Mouse (Mus musculus) cerebellum, adult 11-12 months (tissue): Measurements from ENCODE around the gene Hist1h4d.
"Not testable (repeated sequence)": the region's sequence is repeated elsewhere in the genome, so short reads cannot be mapped to it uniquely, and the experiment has no call there.

ENCODE experiments used
- DNase-seq: peaks from one replicate; pipeline ENCODE4 v3.0.0; 2022

The Hist1h4d gene

DNA sequence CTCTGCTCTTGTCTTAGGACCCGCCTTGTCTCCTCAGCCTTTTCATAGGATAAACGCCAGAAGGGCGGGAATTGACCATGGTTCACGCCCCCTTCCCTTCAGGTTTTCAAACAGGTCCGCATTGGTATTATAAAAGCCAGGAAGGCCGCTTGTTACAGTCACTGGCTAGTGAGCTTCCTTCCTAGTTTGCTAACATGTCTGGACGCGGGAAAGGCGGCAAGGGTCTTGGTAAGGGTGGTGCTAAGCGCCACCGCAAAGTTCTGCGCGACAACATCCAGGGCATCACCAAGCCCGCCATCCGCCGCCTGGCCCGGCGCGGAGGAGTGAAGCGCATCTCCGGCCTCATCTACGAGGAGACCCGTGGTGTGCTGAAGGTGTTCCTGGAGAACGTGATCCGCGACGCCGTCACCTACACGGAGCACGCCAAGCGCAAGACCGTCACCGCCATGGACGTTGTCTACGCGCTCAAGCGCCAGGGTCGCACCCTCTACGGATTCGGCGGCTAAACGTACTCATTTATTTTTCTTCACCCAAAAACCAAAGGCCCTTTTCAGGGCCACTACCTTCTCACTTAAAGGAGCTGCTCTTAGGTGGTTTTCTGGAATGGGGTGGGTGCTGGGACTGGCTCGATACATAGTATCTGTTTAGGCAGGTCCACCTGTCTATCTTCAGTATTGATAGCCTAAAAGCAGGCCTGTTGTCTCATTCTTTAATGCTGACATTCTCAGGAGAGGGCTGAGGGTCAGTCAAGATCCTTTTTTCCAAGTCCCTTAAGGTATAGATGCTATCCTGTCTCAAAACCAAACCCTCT, at the start of gene Hist1h4d:
Hist1h4d (plus strand) TSS at position 191 of the 811 bp plus-strand sequence.
- DNase-seq: peak; percentile 96

DNA sequence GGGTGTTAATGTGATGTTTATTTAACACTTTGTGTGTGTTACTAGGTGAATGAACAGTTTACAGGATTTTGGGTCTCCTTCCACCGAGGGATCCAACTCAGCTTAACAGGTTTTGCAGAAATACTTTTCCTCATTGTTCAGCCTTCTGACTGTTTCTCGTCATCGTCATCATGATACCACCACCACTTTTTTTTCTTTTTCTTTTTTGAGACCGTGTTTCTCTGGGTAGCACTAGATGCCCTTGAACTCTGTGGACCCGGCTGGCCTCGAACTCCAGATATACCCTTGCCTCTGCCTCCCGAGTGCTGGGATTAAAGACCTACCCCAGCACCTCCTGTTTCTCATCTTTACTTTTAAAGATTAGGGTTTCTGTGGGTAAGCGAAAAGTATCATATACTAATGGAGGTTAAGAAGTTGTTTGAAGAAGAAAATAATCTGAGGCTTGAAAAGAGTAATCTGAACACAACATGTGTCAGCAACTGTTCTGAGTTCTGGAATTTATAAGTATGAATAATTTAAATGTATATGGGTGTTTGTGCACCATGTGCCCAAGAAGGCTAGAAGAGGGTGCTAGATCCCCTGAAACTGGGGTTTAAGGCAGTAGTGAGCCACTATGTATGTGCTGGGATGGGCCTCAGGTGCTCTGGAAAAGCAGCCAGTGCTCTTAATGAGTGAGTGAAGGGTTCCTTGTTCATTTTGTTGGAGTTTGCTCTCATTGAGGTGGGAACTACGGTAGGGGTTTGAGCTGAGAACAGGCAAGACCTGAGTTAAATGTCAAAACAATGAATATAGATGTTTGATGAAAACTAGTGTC, 48.9 kb upstream of the Hist1h4d start:
- DNase-seq: no peak

DNA sequence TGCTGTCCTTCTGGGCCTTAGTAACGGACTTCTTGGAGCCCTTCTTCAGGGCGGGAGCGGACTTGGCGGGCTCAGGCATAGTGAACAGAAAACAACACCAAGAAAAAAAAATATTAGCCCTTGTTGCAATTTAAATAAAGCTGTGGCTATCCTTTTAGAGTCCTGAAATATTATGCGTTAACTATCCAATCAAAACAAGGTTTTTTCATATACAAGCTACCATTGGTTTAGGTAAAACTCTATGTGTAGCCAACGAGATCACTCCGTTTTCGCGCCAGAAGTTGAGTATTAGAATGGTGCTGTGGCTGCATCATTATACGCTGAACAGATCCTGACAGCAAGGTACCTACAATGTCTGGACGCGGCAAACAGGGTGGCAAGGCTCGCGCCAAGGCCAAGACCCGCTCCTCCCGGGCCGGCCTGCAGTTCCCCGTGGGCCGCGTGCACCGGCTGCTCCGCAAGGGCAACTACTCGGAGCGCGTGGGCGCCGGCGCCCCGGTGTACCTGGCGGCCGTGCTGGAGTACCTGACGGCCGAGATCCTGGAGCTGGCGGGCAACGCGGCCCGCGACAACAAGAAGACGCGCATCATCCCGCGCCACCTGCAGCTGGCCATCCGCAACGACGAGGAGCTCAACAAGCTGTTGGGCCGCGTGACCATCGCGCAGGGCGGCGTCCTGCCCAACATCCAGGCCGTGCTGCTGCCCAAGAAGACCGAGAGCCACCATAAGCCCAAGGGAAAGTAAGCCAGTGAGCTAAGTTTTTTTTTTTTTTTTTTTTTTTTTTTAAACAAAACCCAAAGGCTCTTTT, 47.6 kb upstream of the Hist1h4d start, which contains the start of gene Hist1h2af:
Hist1h2af (plus strand) TSS at position 347 of the 808 bp plus-strand sequence.
- DNase-seq: peak; percentile 76

DNA sequence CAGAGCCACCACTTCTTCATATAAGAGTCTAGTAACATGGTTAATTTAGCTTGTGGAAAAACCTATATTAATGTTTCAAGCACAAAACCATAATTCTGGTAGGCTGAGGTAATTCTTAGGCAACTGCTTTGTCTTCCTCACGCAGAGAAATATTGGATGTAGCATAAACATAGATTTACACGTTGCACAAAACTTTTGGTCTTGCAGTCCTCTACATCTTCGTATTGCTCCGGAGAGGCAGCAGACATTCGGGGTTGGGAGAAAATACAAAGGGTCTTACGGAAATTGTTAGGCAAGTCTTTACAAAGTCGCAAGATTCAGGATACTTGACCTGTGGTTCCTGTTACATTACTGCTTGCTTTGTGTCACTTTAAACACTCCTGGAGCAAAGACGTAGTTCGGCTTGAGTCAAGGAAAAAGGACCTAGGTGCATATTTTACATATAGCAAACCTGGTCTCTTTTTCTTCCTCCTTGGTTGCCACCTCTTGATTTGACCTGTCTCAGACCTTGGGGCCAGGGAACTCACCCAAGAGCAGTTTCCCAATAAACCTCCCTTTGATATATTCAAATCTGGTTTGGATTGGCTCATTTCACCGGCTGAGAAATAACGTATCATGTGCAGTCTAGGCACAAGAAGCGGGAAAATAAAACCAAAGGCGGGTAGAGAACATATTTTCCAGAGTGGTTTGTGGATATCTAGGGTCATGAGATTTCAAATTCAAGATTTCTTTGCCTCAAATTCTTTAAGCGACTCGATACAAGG, 46.8 kb upstream of the Hist1h4d start:
- DNase-seq: no peak

DNA sequence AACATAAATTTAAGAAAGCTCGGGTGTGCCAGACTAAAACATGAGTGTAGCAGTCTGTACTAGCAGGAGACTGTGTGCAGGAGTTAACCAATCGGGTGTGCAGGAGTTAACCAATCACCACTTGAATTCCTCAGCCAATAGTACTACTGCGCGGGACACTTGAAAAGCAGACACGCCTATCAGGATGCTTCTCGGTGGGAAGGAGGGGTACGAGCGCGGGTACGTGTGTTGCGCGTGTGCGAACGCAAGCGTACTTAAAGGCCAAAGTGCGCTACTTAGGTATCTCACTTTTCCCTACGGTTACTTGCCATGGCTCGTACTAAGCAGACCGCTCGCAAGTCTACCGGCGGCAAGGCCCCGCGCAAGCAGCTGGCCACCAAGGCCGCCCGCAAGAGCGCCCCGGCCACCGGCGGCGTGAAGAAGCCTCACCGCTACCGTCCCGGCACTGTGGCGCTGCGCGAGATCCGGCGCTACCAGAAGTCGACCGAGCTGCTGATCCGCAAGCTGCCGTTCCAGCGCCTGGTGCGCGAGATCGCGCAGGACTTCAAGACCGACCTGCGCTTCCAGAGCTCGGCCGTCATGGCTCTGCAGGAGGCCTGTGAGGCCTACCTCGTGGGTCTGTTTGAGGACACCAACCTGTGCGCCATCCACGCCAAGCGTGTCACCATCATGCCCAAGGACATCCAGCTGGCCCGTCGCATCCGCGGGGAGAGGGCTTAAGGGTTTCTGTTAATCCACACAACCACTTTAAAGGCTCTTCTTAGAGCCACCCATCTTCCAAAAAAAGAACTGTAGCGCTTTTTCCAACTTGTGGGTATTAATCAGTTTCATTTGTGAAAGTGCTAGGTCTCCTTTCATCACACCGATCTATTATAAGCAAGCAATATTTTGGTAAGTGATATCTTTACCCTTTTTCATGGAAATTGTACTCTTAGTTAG, 46.0 kb upstream of the Hist1h4d start, which contains the start of gene Hist1h3g:
Hist1h3g (plus strand) TSS at position 286 of the 939 bp plus-strand sequence.
- DNase-seq: peak; percentile 84

DNA sequence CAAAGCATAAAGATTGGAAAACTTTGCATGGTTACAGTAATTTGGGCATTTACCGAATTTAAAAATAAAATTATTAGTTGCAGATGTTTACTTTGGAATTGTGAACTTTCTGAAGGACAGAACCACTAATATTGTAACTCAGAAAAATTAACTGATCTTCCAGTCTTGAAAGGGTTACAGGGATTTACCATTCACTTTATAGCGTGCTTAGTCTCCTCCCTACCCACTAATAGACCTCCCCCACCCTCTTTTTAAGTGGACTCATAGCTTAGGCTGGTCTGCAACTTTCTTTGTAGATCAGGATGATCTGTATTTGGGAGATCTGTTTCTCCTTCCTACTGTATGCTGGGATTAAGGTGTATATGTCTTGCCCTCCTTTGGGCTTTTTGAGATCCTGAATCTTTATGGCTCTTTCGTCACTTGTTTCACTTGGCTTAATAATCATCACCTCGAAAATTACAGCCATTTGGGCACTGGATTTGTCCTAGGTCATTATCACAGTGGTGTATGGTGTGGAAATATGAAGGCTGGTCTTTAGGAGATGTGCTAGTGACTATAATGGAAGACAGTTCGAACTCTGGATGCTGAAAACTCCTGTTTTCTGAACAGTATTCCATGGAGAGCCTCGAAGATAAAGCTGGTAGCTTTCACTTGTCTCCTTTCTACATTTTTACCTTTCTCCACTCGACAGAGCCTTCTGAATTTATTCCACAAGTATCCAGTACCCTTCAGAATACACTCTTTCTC, 45.1 kb upstream of the Hist1h4d start:
- no peak for DNase-seq

DNA sequence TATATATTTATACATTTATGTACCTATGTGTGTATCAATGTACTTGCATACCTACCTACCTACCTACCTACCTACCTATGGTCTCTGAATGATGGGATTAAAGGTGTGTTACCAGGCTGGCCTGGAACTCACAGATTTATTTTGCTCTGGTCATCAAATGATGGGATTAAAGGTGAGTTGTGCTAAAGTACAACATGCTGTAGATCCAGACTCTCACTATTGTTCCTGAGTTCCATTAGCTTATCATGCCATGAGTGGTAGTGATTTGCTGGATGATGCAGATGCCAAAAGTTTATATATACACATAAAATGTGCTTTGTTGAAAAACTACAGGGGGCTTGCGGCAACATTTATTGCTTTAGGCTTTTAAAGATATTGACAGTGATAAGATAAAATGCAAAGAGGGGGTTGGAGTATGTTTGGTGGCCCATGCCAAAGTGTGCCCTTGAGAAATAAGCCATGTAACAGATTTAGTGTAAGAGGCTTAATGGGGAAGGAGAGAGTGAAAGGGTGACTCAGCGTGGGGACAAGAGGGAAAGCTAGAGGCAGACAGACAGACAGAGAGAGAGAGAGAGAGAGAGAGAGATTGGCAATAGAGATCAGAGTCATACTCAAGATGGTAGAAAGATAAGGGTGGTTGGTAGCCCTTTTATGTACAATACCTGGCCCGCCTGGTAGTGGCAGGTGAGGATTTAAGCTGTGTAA, 44.2 kb upstream of the Hist1h4d start:
- DNase-seq: no peak

DNA sequence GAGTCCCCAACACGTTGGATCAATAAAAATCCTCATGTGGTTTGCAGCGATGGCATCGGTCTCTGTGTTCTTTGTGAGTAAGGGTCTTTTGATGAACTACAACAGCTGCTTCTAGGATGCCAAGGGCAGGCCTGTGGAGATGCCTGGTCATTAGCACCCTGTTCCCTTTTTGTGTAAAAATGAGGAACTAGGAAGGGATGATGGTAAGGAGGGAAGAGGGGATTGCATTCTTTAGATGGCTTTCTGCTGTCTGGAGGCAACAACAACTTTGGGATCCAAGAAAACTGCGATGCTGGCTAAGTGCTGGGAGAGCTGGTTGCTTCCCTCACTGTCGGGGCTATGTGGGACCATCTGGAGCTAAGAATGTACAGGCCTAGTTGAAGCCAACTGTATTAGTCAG, 43.1 kb upstream of the Hist1h4d start:
- DNase-seq: no peak

DNA sequence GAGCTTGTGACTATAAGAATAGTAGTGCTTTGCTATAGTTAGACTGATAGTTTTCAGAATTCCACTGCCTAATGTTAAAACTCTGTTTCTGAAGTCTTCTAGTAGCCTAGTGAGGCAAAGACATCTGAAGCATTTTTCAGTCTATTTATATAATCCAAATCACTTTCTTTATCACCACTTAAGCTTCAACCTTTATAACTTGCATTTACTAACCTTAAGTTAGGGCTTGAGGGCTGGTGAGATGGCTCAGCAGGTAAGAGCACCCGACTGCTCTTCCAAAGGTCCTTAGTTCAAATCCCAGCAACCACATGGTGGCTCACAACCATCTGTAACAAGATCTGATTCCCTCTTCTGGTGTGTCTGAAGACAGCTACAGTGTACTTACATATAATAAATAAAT, 41.6 kb upstream of the Hist1h4d start:
- DNase-seq: not testable (repeated sequence)

DNA sequence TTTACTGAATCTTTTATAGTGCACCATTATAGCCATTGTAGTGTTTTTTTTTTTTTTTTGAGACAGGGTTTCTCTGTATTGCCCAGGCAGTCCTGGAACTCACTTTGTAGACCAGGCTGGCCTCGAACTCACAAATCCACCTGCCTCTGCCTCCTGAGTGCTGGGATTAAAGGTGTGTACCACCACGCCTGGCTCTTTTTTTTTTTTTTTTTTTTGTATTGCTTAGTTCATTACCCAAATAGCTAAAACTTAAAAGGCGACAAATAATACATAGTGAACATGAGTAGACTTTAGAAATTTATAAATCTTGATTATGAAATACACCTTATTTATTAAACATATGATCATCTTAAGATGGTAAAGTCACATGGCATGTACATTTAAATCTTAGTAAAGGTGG, 39.9 kb upstream of the Hist1h4d start:
- DNase-seq: no peak

DNA sequence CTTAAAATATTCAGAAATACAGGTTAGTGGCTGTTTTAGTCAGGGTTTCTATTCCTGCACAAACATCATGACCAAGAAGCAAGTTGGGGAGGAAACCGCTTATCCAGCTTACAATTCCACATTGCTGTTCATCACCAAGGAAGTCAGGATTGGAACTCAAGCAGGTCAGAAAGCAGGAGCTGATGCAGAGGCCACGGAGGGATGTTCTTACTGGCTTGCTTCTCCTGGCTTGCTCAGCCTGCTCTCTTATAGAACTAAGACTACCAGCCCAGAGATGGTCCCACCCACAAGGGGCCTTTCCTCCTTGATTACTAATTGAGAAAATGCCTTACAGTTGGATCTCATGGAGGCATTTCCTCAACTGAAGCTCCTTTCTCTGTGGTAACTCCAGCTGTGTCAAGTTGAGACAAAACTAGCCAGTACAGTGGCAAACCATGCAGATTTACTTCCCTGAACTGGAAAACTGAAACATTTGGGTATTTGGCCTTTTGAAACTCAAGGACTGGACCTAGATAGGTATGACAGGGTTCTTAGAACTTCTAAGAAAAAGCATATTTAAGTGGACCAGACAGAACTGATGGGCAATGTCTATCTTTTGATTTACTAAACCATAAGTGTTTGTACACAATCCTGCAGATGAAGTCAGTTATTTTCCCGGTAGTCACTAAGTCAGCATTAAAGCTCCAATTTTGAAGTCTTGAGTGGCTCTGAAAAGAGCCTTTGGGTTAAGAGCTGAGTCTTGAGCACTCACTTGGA, 39.0 kb upstream of the Hist1h4d start:
- not testable (repeated sequence) for DNase-seq

DNA sequence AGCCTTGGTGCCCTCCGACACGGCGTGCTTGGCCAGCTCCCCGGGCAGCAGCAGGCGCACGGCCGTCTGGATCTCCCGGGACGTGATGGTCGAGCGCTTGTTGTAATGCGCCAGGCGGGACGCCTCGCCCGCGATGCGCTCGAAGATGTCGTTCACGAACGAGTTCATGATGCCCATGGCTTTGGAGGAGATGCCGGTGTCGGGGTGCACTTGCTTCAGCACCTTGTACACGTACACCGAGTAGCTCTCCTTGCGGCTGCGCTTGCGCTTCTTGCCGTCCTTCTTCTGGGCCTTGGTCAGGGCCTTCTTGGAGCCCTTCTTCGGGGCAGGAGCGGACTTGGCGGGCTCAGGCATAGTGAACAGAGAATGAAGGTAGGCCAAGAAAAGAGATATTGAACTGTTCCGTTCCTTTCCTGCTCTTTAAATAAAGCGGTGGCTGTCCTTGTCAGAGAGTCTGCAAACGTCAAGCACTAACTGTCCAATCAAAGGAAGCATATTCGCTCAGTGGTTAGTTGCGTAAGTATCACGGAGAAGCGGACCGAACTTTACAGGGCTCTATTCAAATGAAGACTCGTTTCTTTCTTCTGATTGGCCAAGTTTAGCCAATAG, 38.3 kb upstream of the Hist1h4d start, which contains the start of gene Hist1h2bh:
Hist1h2bh (minus strand) TSS at position 394 of the 609 bp plus-strand sequence.
- DNase-seq: peak; percentile 51

DNA sequence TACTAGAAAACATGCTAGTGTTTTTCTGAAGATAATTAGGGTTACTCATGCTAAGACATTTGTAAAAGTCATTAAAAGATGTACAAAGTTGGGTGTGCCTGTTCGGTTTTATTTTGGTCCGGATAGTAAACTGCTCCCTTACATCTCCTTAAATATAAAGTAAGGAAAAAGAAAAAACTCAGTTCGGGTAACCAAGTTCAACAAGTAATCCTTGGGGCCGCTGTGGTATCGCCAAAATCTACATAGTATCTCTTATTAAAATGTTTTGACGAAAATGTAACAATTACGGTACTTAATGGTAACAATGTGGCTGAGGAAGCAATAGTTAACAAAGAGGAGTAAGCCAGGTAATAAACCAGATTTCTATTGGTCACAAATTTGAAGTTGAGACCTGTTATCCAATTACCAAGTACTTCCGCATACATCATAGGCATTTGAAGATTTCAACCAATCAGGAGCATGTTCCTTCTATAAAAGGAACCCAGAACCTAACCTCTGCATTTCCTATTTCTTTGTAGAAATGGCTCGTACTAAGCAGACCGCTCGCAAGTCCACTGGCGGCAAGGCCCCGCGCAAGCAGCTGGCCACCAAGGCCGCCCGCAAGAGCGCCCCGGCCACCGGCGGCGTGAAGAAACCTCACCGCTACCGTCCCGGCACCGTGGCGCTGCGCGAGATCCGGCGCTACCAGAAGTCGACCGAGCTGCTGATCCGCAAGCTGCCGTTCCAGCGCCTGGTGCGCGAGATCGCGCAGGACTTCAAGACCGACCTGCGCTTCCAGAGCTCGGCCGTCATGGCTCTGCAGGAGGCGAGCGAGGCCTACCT, 37.2 kb upstream of the Hist1h4d start, which contains the start of gene Hist1h3f:
Hist1h3f (plus strand) TSS at position 88 of the 822 bp plus-strand sequence.
- DNase-seq: peak; percentile 76

DNA sequence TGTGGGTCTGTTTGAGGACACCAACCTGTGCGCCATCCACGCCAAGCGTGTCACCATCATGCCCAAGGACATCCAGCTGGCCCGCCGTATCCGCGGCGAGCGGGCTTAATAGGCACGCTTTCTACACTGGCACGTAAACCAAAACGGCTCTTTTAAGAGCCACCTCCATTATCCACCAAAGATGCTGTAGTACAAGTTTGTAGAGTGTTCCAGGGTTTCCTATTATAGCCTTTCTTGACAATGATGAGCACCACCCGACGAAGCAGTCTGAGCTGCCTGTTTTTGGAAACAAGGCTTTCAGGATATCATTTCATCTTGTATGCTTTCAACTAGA, 36.6 kb upstream of the Hist1h4d start:
- DNase-seq: not testable (repeated sequence)

DNA sequence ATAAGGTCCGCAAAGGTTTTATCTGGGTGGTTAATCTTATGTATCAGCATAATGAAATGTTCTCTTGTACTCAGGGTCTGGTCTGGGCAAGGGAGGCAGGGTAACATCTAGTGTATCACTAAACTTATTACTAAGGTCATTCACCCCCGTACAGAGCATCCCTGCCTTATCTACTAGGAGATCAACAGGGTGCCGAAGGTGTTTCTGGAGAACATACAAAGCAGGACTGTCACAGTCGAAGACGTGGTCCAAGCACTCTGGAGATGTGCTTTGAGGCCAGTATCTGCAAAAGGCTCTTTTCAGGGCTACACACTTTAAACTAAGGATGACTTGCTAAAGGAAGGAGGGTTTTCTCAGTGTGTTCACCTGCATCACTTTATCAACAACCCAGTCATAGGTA, 34.7 kb upstream of the Hist1h4d start:
- DNase-seq: no peak

DNA sequence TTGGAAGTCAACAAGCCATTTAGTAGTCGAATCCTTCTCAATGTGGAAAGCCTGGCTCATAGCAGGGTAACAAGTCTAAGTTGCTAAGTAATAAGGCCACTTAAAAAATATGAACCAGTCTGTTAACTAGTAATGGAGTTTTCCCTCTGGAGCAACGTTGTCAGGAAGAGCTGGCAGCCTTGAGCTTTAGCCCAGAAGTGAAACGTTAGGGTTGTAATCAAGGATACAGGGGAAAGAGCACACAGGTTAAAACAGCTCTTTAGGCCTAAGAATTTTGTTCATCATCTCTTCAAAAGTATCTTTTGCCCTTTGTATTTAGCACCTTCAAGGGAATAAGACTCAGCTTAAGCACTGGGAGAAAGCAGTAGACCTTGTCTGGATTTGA, 30.6 kb upstream of the Hist1h4d start:
- no peak for DNase-seq

DNA sequence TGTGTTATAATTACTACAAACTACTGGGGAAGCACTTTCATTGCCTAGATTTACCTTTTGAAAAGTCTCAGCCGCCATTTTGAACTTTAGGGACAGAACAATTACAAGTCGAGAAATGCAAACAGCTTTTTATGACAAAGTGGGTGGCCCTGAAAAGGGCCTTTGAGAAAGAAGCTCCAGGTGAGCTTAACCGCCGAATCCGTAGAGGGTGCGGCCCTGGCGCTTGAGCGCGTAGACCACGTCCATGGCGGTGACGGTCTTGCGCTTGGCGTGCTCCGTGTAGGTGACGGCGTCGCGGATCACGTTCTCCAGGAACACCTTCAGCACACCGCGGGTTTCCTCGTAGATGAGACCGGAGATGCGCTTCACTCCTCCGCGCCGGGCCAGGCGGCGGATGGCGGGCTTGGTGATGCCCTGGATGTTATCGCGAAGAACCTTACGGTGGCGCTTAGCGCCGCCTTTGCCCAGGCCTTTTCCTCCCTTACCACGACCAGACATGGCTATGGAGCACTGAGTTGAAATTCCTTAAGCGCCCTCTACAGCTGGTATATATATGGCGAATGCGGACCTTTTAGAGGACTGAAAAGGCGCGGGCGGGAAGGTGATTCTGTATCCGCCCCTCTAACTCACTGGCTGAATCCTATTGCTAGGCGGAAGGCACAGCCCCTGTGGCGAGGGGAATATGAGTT, 30.1 kb upstream of the Hist1h4d start, which contains the start of gene Hist1h4f:
Hist1h4f (minus strand) TSS at position 503 of the 689 bp plus-strand sequence.
- DNase-seq: peak; percentile 93
